Mouse (Mus musculus) heart, embryonic 11.5 days (tissue): ENCODE measurements around the gene Rhox7b. TPM values are rescaled to one million over a fixed set of nuclear protein-coding genes. Genes with fewer than 3 reads are reported as not detected.
"Not testable (repeated sequence)": the region's sequence is repeated elsewhere in the genome, so short reads cannot be mapped to it uniquely, and the experiment has no call there.

Source experiments
- ATAC-seq: fragments of 200-750 bp; cut with Nextera tagmentation; replicated peaks from 2 replicates; pipeline ENCODE4 v1.8.0; 2017; ENCODE audit warnings: moderate library complexity; ENCODE audit not compliant: insufficient number of reproducible peaks, low FRiP score, low TSS enrichment
- H3K27ac ChIP-seq: fragments of 300-500 bp; sonication (generic); 2 replicates; pipeline ENCODE4 v1.5.1; 2014; ENCODE audit warnings: mild to moderate bottlenecking, low read depth, low read length
- H3K27me3 ChIP-seq: fragments of 300-500 bp; sonication (generic); 2 replicates; pipeline ENCODE4 v1.6.1; 2014; ENCODE audit warnings: mild to moderate bottlenecking, low read length, mixed read lengths; ENCODE audit not compliant: control insufficient read depth, insufficient read depth
- H3K36me3 ChIP-seq: fragments of 300-500 bp; sonication (generic); 2 replicates; pipeline ENCODE4 v1.6.1; 2014; ENCODE audit warnings: mild to moderate bottlenecking, low read length, moderate library complexity, mixed read lengths; ENCODE audit not compliant: control insufficient read depth, insufficient read depth
- H3K4me1 ChIP-seq: fragments of 300-500 bp; sonication (generic); 2 replicates; pipeline ENCODE4 v1.6.1; 2014; ENCODE audit warnings: low read length; ENCODE audit not compliant: control insufficient read depth, insufficient read depth
- H3K4me2 ChIP-seq: fragments of 300-500 bp; sonication (generic); 2 replicates; pipeline ENCODE4 v1.6.1; 2014; ENCODE audit warnings: mild to moderate bottlenecking, moderate library complexity
- H3K4me3 ChIP-seq: fragments of 300-500 bp; sonication (generic); 2 replicates; pipeline ENCODE4 v1.5.1; 2014; ENCODE audit warnings: low read depth, low read length
- H3K9ac ChIP-seq: fragments of 300-500 bp; sonication (generic); 2 replicates; pipeline ENCODE4 v1.6.1; 2014; ENCODE audit warnings: mild to moderate bottlenecking, low read depth, low read length, moderate library complexity
- H3K9me3 ChIP-seq: fragments of 300-500 bp; sonication (generic); replicated peaks from 2 replicates; pipeline ENCODE4 v1.6.1; 2016; ENCODE audit warnings: low read length; ENCODE audit not compliant: control insufficient read depth
- WGBS: fragments of 180-500 bp; shearing (Covaris S2); extraction: QIAGEN DNeasy Blood & Tissue Kit; methylation state at CpG from one replicate; pipeline ENCODE4 v1.1.7; 2014; ENCODE audit not compliant: insufficient replicate concordance; 5-methylcytosine and 5-hydroxymethylcytosine counted together
- polyA plus RNA-seq: library from polyadenylated mRNA; unstranded; fragments of >200 nt; fragmentation: Nextera tagmentation; extraction: Ambion mirVana; gene quantifications from 2 replicates; pipeline ENCODE4 v1.2.1, GENCODE M21; 2014

Gene Rhox7b
- not detected in 2 replicates for polyA plus RNA-seq

DNA sequence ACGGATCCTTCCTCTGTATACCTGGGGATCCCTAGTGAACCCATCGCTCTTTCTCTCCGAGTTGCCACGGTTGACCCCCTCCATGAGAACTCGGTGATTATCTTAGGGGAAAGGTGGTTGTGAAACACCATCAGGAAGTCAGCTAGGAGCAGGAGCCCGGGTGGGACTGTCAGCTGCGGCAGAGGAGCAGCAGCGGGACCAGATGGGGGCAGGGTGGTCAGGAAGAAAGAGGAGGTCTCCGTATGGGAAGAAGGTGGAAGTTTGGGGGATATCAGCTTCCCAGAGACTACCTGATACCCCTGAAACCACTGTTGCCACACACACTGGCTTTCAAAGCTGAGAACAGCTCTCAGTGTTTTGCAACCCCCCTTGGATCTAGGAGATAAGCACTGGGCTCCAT lies at the start of gene Rhox7b:
Gene Rhox7b (minus strand): TSS at position 101 of the 400 bp plus-strand sequence.
- H3K9ac ChIP-seq, H3K9me3 ChIP-seq, H3K36me3 ChIP-seq, H3K4me1 ChIP-seq, H3K4me2 ChIP-seq, H3K4me3 ChIP-seq, H3K27me3 ChIP-seq, ATAC-seq, H3K27ac ChIP-seq: not testable (repeated sequence)
- 59% methylated on average over 9 of the region's 9 CpGs for WGBS

DNA sequence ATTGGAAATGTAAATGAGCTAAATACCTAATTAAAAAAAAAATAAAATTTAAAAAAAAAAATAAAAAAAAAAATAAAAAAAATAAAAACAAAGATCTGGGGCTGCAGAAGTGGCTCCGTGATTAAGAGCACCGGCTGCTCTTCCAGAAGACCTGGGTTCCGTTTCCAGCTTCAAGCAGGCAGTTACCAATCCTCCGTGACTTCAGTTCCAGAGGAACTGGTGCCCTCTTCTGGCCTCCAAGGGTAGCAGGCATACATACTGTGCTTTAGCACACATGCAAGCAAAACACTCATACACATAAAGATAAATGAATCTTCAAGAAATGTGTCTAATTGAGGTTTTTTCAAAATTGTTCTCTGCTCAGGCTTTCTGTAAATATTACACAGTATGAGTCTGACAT lies 19.3 kb upstream of the Rhox7b start:
- Histone ChIP-seq H3K4me2 (no peak overlapping the region), H3K4me3 (no peak overlapping the region), H3K27me3 (no peaks in the 10 kb centered on the region), H3K9me3 (no peaks in the 10 kb centered on the region), H3K36me3 (no peaks in the 10 kb centered on the region), H3K9ac (no peak overlapping the region), H3K4me1 (no peaks in the 10 kb centered on the region), H3K27ac (no peak overlapping the region)
- no peak for ATAC-seq
- 51% methylated on average over 4 of the region's 4 CpGs for WGBS

- 51% methylated on average over 7 of the region's 7 CpGs for WGBS
- no peak overlapping the region for H3K4me2 ChIP-seq
- no peaks in the 10 kb centered on the region for H3K27me3 ChIP-seq
- no peaks in the 10 kb centered on the region for H3K9me3 ChIP-seq
- no peak overlapping the region for H3K27ac ChIP-seq
- no peak for ATAC-seq
- H3K4me3 ChIP-seq = no peak overlapping the region
- H3K9ac ChIP-seq = no peak overlapping the region
- no peaks in the 10 kb centered on the region for H3K36me3 ChIP-seq
- no peaks in the 10 kb centered on the region for H3K4me1 ChIP-seq
Measured at GRCm38 (mm10) chrX:37908581-37908980, 11.5 kb upstream of the Rhox7b start.

DNA sequence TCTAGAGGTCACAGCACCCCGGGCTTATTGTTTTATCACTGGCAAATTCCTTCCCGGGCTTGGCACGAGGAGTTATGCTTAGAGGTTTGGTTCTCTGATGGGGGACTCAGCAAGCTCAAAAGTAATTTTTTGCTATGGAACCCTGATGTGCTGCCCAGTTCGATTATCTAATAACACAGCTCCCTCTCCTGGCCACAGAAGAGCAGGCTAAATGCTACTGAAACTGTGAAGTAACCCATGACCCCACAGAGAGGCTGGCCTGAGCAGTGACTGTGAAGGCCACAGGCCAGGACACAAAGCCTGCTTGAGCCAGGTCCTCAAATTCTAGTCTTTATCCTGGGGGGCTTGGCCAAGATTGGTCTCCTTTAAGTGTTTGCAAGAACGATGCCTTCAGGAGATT lies 6.7 kb upstream of the Rhox7b start:
- ATAC-seq = no peak
- Histone ChIP-seq H3K27me3 (no peaks in the 10 kb centered on the region), H3K27ac (no peak overlapping the region), H3K4me3 (no peak overlapping the region), H3K36me3 (no peaks in the 10 kb centered on the region), H3K9me3 (no peaks in the 10 kb centered on the region), H3K4me2 (no peak overlapping the region), H3K4me1 (no peaks in the 10 kb centered on the region), H3K9ac (no peak overlapping the region)
- 58% methylated on average over 5 of the region's 5 CpGs for WGBS

GRCm38 (mm10) chrX:37901670-37902069 lies 4.6 kb upstream of the Rhox7b start, which contains the start of gene Rhox9:
Gene Rhox9, minus strand, starts transcription at chrX:37901770.
- H3K9ac ChIP-seq = not testable (repeated sequence)
- WGBS = 87% methylated on average over 8 of the region's 18 CpGs

DNA sequence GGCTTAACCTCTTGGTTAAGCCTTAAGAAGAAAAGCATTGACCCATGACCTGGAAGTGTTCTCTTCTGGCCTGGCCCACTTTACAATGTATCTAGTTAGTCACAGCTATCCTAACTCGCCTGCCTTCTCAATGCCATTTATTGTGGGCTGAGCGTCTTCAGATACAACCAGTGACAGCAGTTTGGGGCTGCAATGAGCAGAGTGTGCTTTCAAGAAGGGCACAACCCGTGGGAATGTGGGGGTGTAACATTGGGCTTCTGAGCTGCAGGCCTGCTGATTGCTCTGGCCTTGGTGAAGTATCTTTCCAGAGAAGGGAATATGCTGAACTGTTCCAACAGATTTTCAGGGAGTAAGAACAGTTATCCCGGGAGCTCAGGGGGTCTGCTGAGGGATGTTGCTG lies 18.2 kb downstream of the Rhox7b start, which contains the start of gene Rhox8:
Gene Rhox8 (minus strand): TSS at position 101 of the 400 bp plus-strand sequence.
- Histone ChIP-seq H3K9me3 (no peaks in the 10 kb centered on the region), H3K27me3 (no peaks in the 10 kb centered on the region), H3K4me3 (no peak within 1 kb of the TSS), H3K9ac (no peak within 1 kb of the TSS), H3K4me1 (no peaks in the 10 kb centered on the region), H3K27ac (no peak within 1 kb of the TSS), H3K4me2 (no peak within 1 kb of the TSS), H3K36me3 (no peaks in the 10 kb centered on the region)
- no peak for ATAC-seq
- 62% methylated on average over 4 of the region's 4 CpGs for WGBS

More at GRCm38 (mm10) chrX:37901670-37902069, 4.6 kb upstream of the Rhox7b start, which contains the start of gene Rhox9:
- not testable (repeated sequence) for H3K27me3 ChIP-seq, H3K27ac ChIP-seq, H3K4me2 ChIP-seq, H3K9me3 ChIP-seq, ATAC-seq, H3K4me3 ChIP-seq, H3K4me1 ChIP-seq, H3K36me3 ChIP-seq

- Histone ChIP-seq H3K4me2 (no peak overlapping the region), H3K27me3 (no peaks in the 10 kb centered on the region), H3K36me3 (no peaks in the 10 kb centered on the region), H3K4me3 (no peak overlapping the region), H3K4me1 (no peaks in the 10 kb centered on the region), H3K27ac (no peak overlapping the region), H3K9ac (no peak overlapping the region), H3K9me3 (no peaks in the 10 kb centered on the region)
- WGBS = 89% methylated on average over 2 of the region's 2 CpGs
- ATAC-seq = no peak
Measured at GRCm38 (mm10) chrX:37871641-37872040, 25.4 kb downstream of the Rhox7b start.

Other genes with a start within 250 kb of the Rhox7b start
- gene Rhox4g, start 245.9 kb downstream of the Rhox7b start, polyA plus RNA-seq = not detected in 2 replicates
- gene Rhox3h, start 228.5 kb downstream of the Rhox7b start, polyA plus RNA-seq = not detected in 2 replicates
- not detected in 2 replicates for gene Rhox2h, start 224.0 kb downstream of the Rhox7b start, polyA plus RNA-seq
- 13.7 and 16.5 TPM in 2 replicates for gene Rhox5, start 92.4 kb downstream of the Rhox7b start, polyA plus RNA-seq
- gene Rhox6, start 70.3 kb downstream of the Rhox7b start, polyA plus RNA-seq = not detected in 2 replicates
- gene Rhox7a, start 65.5 kb downstream of the Rhox7b start, polyA plus RNA-seq = not detected in 2 replicates
- gene Rhox8, start 18.3 kb downstream of the Rhox7b start, polyA plus RNA-seq = not detected in 2 replicates
- not detected in 2 replicates for gene Rhox9, start 4.5 kb upstream of the Rhox7b start, polyA plus RNA-seq
- gene Btg1-ps1, start 121.6 kb upstream of the Rhox7b start, polyA plus RNA-seq = not detected in 2 replicates
- not detected in 2 replicates for gene Btg1-ps2, start 145.9 kb upstream of the Rhox7b start, polyA plus RNA-seq
- not detected in 2 replicates for gene Rhox10, start 169.2 kb upstream of the Rhox7b start, polyA plus RNA-seq
- not detected in 2 replicates for gene Rhox11, start 187.9 kb upstream of the Rhox7b start, polyA plus RNA-seq
- gene Rhox12, start 213.7 kb upstream of the Rhox7b start, polyA plus RNA-seq = not detected in 2 replicates
- not detected in 2 replicates for gene Rhox13, start 224.0 kb upstream of the Rhox7b start, polyA plus RNA-seq